Mouse (Mus musculus): Measurements from ENCODE around the gene Klk6.

Klk6 gene

DNA sequence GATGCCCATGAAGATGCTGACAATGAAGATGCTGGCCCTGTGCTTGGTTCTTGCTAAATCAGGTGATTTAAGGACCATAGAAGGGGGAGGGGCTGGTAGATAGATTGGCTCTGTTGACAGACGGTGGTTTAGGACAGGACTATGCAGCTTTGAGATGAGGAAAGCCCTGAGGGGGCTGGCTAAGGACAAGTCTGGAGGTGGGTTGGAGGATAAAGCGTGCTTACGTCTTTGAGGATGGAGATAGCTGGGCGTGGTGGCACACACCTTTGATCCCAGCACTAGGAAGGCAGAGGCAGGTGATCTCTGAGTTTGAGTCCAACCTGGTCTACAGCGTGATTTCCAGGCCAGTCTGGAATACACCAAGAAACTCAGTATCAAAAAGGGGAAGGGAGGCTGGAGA lies 1.8 kb downstream of the Klk6 start:
- DNase-seq: no peak

DNA sequence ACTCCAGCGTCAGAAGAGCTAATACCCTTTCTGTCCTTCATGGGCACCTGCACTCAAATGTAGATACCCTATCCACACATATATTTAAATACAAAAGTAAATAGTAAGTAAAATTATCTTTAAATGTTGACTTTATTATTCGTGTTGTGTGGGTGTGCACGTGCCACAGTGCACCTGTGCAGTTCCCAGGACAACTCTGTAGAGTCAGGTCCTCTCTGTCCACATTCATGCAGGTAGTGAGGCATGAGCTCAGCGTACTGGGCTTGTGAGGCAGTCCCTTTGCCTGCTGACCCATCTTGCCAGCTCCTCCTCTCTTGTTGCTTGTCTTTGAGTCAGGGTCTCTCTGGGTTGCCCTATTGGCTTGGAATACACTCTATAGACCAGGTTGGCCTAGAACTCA lies 3.4 kb downstream of the Klk6 start:
- DNase-seq: no peak

DNA sequence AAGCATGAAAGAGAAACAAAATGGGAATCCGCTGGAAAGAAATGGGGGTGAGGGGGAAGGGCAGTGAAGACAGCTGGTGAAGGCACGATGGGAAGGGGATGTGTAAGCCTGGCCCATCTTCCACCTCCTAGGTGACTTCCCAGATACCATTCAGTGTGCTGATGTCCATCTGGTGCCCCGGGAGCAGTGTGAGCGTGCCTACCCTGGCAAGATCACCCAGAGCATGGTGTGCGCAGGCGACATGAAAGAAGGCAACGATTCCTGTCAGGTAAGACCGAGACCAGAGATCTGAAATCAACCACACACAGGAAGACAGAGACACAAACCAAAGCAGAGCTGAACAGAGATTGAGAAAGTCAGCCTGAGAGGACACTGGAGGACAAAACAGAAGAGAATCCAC lies 4.7 kb downstream of the Klk6 start:
- no peak for DNase-seq

- no peak for DNase-seq
Observed at GRCm38 (mm10) chr7:43841701-43842100, 17.4 kb downstream of the Klk6 start, which contains the start of gene Klk5. Klk5 (plus strand) TSS chr7:43841971.

DNA sequence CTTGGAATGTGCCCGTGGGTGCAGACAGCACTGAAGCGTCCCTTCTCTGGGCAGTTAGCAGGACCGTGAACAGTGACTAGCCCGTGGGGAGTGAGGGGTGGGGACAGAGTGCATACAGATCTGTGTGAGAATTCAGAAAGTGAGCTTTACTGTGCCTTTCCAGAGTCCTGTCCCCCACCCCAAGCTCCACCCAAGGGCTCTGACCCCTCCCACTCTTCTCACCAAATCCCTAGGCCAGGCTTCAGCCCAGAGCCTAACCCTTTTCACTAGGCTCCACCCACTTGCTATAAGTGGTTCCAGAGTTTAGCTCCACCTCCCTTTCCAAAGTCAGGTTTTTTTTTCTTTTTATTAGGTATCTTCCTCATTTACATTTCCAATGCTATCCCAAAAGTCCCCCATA lies 19.5 kb downstream of the Klk6 start:
- DNase-seq: no peak

DNA sequence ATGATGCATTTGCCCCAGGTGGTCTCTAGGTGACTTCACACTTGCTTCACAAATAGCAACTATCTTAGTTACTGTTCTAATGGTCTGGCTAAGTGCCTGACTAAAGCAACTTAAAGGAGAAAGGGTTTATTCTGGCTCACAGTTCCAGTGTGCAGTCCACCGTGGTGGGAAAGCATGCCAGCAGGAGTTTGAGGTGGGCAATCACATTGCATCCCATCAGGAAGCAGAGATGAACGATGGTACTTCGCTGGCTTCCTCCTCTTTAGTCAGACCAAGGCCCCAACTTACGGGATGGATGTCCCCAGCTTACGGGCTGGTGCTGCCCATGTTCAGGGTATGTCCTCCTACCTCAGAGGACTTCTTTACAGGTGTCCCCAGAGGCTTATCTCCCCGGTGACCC lies 27.3 kb downstream of the Klk6 start:
- DNase-seq: no peak

- DNase-seq: no peak
Observed at GRCm38 (mm10) chr7:43854642-43855380, 30.5 kb downstream of the Klk6 start.

DNA sequence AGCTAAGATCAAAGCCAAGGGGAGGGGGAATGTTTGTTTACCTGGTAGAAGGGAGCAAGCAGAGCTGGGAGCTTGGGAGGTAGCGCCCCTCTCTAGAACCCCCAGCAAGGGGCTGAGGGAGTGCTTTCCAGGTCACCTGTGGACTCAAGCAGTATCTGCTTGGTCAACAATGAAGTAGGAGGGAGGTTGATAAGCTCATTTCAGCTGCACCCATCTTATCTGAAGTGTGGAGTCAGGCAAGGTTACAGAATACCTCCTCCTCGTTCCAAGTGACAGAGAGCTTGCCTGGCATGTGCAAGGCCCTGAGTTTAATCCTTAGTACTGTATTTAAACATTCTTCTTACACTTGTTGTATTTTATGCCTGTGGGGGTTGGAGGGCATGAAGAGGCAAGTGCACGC lies 31.4 kb downstream of the Klk6 start:
- DNase-seq: no peak

DNA sequence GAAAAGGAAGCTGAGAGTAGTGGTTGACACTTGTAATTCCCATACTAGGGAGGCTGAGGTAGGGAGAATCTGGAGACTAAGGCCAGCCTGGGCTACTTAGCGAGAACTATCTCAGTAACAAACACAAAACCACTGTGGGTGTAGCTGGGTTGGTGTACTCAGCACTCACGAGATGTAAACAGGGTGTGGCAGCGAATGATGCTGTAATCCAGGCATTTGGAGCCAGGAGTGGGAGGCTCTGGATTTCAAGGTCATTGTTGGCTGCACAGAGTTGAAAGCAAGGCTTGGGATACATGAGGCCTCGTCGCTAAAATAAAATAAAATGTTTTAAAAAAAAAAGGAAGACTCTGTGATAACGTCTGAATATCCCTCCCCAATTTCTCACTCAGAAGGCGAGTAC lies 32.0 kb downstream of the Klk6 start:
- DNase-seq: no peak

- no peak for DNase-seq
Observed at GRCm38 (mm10) chr7:43857501-43857900, 33.2 kb downstream of the Klk6 start.

- DNase-seq: no peak
Observed at GRCm38 (mm10) chr7:43860411-43860810, 36.1 kb downstream of the Klk6 start.

- DNase-seq: peak in 1 of 2 experiments; percentile 27
Observed at GRCm38 (mm10) chr7:43873237-43873636, 48.9 kb downstream of the Klk6 start.

- DNase-seq: no peak
Observed at GRCm38 (mm10) chr7:43873674-43874073, 49.4 kb downstream of the Klk6 start.

DNA sequence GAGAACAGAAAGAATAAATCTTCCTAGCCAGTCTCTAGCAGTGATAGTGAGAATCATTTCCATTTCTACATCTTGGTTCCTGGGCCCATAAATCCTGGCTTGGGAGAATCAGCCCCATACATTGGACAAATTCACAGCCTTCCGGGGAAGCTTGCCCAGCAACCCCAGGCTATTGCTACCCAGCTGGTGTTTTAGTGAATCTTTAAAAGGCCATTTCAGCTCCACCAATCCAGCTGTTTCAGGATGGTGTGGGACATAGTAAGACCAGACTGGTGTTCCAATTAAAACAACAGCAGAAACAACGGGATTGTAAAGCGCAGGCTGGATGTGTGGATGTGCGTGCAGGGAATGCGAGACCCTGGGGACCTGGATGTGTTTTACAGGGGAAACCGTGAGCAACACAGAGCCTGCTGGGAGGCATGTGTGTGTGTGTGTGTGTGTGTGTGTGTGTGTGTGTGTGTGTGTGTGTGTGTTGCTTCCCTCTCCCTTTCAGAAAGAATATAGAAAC lies 50.6 kb downstream of the Klk6 start:
- no peak for DNase-seq

- DNase-seq: no peak
Observed at GRCm38 (mm10) chr7:43876444-43876843, 52.1 kb downstream of the Klk6 start.

GRCm38 (mm10) chr7:43878281-43878680 lies 54.0 kb downstream of the Klk6 start:
- DNase-seq: no peak

GRCm38 (mm10) chr7:43880912-43881311 lies 56.6 kb downstream of the Klk6 start, which contains the start of gene Klk4:
Klk4 (plus strand) TSS chr7:43881160.
- no peak for DNase-seq
